Mouse (Mus musculus): ENCODE results near the gene Calr4. TPM values are rescaled to one million over a fixed set of nuclear protein-coding genes. Genes with fewer than 3 reads are reported as not detected.

Gene Calr4
- polyA plus RNA-seq, 1 experiment from 2014 or later = 0.66 TPM

DNA sequence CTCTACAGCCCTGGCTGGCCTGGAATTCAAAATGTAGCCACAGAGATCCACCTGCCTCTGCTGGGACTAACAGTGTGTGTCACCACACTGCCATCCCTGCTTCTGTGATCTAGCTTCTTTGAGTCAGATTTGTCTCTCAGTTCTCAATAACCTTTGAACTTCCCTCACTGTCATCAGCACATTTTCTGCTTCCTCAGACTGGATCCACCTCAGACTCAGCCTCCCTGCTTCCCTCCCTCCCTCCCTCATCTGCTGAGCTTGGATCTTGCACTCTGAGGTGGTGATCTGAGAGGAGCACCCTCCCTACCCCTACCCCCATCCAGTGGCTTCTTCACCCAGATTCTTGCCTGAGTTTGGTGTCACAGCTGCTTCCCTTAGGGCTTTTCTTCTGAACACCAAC lies 23.4 kb downstream of the Calr4 start:
- Histone ChIP-seq H3K9me3 (replicated peaks; ENCODE audit: control insufficient read depth, low read length) (no peaks in the 10 kb centered on the region), H3K36me3 (ENCODE audit: control insufficient read depth, insufficient read depth, low read length) (no peaks in the 10 kb centered on the region), H3K27me3 (replicated peaks; ENCODE audit: control insufficient read depth, insufficient read depth, low read length) (no peaks in the 10 kb centered on the region), H3K27ac (ENCODE audit: low read depth, low read length) (no peak overlapping the region), H3K4me2 (ENCODE audit: low read length) (no peak overlapping the region), H3K9ac (ENCODE audit: low read length) (no peak overlapping the region), H3K4me3 (ENCODE audit: low read depth, low read length) (no peak overlapping the region), H3K4me1 (ENCODE audit: control insufficient read depth, insufficient read depth, low read length) (no peaks in the 10 kb centered on the region)
- ATAC-seq = no peak
- no peak for DNase-seq (ENCODE audit: low spot score)

DNA sequence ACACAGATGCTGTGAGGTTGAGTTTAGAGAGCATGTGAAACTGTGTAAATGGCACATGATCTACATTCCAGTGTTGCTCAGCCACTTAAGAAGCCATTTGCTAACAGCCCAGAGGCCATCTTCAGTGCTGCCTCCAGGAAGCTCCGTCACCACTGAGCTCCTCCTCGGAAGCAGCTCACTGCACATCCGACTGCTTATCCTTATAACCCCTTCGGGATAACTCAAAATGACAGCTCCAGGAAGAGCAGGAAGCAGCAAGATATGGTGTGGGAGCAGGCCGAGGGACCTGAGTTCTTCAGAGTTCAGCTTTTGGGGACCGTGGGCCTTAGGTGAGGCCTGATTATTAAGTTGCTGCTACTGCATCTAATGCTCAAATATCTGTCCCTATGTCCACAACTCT lies 27.8 kb downstream of the Calr4 start:
- ATAC-seq = no peak
- H3K36me3 ChIP-seq (ENCODE audit: control insufficient read depth, insufficient read depth, low read length) = no peaks in the 10 kb centered on the region

DNA sequence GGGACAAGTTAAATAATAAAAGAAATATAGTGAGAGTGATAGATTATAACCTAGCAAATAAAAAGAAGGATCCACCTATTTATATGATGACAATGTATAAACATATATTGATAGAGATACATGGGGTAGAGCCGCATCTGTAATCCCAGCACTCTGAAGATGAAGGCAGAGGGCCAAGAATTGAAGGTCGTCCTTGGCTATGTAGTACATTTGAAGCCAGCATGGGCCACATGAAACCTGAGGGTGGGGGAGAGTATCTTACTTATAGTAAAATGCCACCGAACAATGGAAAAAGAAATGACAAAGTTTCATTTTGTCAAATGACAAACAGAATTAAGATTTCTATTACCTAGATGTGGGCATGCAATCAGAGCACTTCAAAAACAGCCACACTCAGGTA lies 31.8 kb downstream of the Calr4 start:
- WGBS = 94% methylated on average over 3 of the region's 3 CpGs

More for the DNA sequence above, 27.8 kb downstream of the Calr4 start:
- H3K9ac ChIP-seq (ENCODE audit: low read length) = no peak overlapping the region
- DNase-seq (ENCODE audit: low spot score) = no peak
- H3K4me3 ChIP-seq (ENCODE audit: low read depth, low read length) = no peak overlapping the region
- H3K27me3 ChIP-seq (replicated peaks; ENCODE audit: control insufficient read depth, insufficient read depth, low read length) = no peaks in the 10 kb centered on the region
- H3K9me3 ChIP-seq (replicated peaks; ENCODE audit: control insufficient read depth, low read length) = no peaks in the 10 kb centered on the region
- H3K4me2 ChIP-seq (ENCODE audit: low read length) = no peak overlapping the region
- no peaks in the 10 kb centered on the region for H3K4me1 ChIP-seq (ENCODE audit: control insufficient read depth, insufficient read depth, low read length)
- 86% methylated on average over 6 of the region's 6 CpGs for WGBS
- no peak overlapping the region for H3K27ac ChIP-seq (ENCODE audit: low read depth, low read length)

DNA sequence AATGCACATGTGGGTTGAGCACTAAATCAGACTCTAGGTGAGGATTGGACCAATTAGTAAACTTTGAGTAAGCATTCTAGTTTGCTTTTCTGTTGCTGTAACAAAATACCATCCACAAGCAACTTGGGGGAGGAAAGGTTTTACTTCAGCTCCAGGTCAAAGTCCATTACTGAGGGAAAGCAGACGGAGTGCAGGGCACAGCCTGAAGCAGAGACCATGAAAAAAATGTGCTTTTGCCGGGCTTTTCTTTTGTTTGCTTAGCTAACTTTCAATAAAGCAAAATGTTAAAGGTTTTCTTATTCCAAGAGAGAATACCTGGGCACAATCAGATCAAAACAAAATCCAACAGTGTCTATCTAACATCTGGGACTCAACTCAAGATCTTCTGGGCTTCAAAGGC lies 32.5 kb downstream of the Calr4 start:
- Histone ChIP-seq H3K9ac (ENCODE audit: low read length) (no peak overlapping the region), H3K4me2 (ENCODE audit: low read length) (no peak overlapping the region), H3K36me3 (ENCODE audit: control insufficient read depth, insufficient read depth, low read length) (no peaks in the 10 kb centered on the region), H3K9me3 (replicated peaks; ENCODE audit: control insufficient read depth, low read length) (no peaks in the 10 kb centered on the region), H3K27ac (ENCODE audit: low read depth, low read length) (no peak overlapping the region), H3K27me3 (replicated peaks; ENCODE audit: control insufficient read depth, insufficient read depth, low read length) (no peaks in the 10 kb centered on the region), H3K4me1 (ENCODE audit: control insufficient read depth, insufficient read depth, low read length) (no peaks in the 10 kb centered on the region), H3K4me3 (ENCODE audit: low read depth, low read length) (no peak overlapping the region)
- DNase-seq (ENCODE audit: low spot score) (no peak), ATAC-seq (no peak)
- WGBS = 80% methylated on average over 2 of the region's 2 CpGs

More for the DNA sequence above, 31.8 kb downstream of the Calr4 start:
- Histone ChIP-seq H3K4me2 (ENCODE audit: low read length) (no peak overlapping the region), H3K9me3 (replicated peaks; ENCODE audit: control insufficient read depth, low read length) (no peaks in the 10 kb centered on the region), H3K27me3 (replicated peaks; ENCODE audit: control insufficient read depth, insufficient read depth, low read length) (no peaks in the 10 kb centered on the region), H3K9ac (ENCODE audit: low read length) (no peak overlapping the region), H3K4me3 (ENCODE audit: low read depth, low read length) (no peak overlapping the region), H3K4me1 (ENCODE audit: control insufficient read depth, insufficient read depth, low read length) (no peaks in the 10 kb centered on the region), H3K36me3 (ENCODE audit: control insufficient read depth, insufficient read depth, low read length) (no peaks in the 10 kb centered on the region), H3K27ac (ENCODE audit: low read depth, low read length) (no peak overlapping the region)
- DNase-seq (ENCODE audit: low spot score) (no peak), ATAC-seq (no peak)

DNA sequence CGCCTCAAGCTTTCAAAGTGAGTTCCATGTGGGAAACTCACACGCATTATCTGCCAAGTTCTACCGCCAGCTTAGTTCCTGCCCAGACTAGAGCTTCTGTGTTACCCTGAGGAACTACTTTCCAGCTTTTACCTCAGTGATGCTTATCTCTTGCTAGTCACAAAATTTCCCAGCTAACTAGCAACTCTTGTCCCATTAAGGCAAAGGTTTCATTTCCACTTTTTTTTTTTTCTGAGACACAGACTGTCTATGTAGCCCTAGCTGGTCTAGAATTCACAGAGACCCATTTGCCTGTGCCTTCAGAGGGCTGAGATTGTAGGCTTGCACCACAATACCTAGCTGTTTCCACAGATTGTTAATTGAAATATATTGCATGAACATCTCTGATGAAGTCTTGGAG lies 33.2 kb downstream of the Calr4 start:
- no peaks in the 10 kb centered on the region for H3K27me3 ChIP-seq (replicated peaks; ENCODE audit: control insufficient read depth, insufficient read depth, low read length)
- H3K4me3 ChIP-seq (ENCODE audit: low read depth, low read length) = no peak overlapping the region
- no peak overlapping the region for H3K4me2 ChIP-seq (ENCODE audit: low read length)
- no peaks in the 10 kb centered on the region for H3K9me3 ChIP-seq (replicated peaks; ENCODE audit: control insufficient read depth, low read length)
- no peak overlapping the region for H3K9ac ChIP-seq (ENCODE audit: low read length)
- 86% methylated on average over 3 of the region's 3 CpGs for WGBS
- ATAC-seq = no peak
- H3K4me1 ChIP-seq (ENCODE audit: control insufficient read depth, insufficient read depth, low read length) = no peaks in the 10 kb centered on the region
- no peaks in the 10 kb centered on the region for H3K36me3 ChIP-seq (ENCODE audit: control insufficient read depth, insufficient read depth, low read length)
- DNase-seq (ENCODE audit: low spot score) = no peak
- H3K27ac ChIP-seq (ENCODE audit: low read depth, low read length) = no peak overlapping the region

DNA sequence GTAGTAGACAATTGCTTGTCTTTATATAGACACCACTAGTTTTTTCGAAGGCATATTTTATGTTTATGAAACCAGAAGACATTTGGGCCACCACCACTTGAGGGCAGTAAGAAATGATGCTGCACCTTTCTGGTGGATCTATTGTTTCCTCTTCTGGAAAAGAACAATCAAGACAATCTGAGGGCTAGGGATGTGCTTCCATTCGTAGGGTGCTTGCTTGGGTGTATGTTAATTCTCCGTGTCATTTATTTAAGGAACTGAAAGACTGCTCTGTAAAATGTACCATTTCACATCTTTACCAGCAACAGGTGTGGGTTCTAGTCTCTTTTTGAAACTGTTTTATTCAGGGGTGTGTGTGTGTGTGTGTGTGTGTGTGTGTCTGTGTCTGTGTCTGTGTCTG lies 34.6 kb downstream of the Calr4 start:
- Histone ChIP-seq H3K36me3 (ENCODE audit: control insufficient read depth, insufficient read depth, low read length) (no peaks in the 10 kb centered on the region), H3K9me3 (replicated peaks; ENCODE audit: control insufficient read depth, low read length) (no peaks in the 10 kb centered on the region), H3K4me2 (ENCODE audit: low read length) (no peak overlapping the region), H3K4me1 (ENCODE audit: control insufficient read depth, insufficient read depth, low read length) (no peaks in the 10 kb centered on the region), H3K4me3 (ENCODE audit: low read depth, low read length) (no peak overlapping the region), H3K9ac (ENCODE audit: low read length) (no peak overlapping the region), H3K27me3 (replicated peaks; ENCODE audit: control insufficient read depth, insufficient read depth, low read length) (no peaks in the 10 kb centered on the region), H3K27ac (ENCODE audit: low read depth, low read length) (no peak overlapping the region)
- 87% methylated on average over 3 of the region's 3 CpGs for WGBS
- DNase-seq (ENCODE audit: low spot score) (no peak), ATAC-seq (no peak)

DNA sequence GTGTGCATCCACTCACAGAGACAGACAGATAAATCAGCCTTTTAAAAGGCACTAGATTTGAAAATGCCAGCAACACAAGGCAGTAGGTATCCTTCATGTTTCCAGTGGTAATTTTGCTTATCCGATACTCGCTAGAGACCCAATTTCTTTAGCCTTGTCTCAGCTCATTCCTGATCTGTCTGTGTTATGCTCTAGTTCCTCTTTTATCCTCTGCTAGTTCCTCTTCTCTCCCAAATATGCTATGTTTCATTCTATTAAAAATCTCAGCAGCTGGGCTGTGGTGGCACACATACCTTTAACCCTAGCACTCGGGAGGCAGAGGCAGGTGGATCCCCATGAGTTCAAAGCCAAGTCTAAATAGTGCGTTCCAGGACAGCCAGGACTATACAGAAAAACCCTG lies 37.5 kb downstream of the Calr4 start:
- 0 out of 2 replicates have a peak, but pooled peaks cover 5% of the 10 kb centered on the region for H3K4me1 ChIP-seq (ENCODE audit: control insufficient read depth, insufficient read depth, low read length)
- H3K27me3 ChIP-seq (replicated peaks; ENCODE audit: control insufficient read depth, insufficient read depth, low read length) = no peaks in the 10 kb centered on the region
- ATAC-seq (no peak), DNase-seq (ENCODE audit: low spot score) (no peak)
- H3K4me3 ChIP-seq (ENCODE audit: low read depth, low read length) = no peak overlapping the region
- H3K9me3 ChIP-seq (replicated peaks; ENCODE audit: control insufficient read depth, low read length) = no peaks in the 10 kb centered on the region
- 96% methylated on average over 4 of the region's 4 CpGs for WGBS
- H3K9ac ChIP-seq (ENCODE audit: low read length) = no peak overlapping the region
- no peak overlapping the region for H3K4me2 ChIP-seq (ENCODE audit: low read length)
- H3K36me3 ChIP-seq (ENCODE audit: control insufficient read depth, insufficient read depth, low read length) = no peaks in the 10 kb centered on the region
- H3K27ac ChIP-seq (ENCODE audit: low read depth, low read length) = no peak overlapping the region

DNA sequence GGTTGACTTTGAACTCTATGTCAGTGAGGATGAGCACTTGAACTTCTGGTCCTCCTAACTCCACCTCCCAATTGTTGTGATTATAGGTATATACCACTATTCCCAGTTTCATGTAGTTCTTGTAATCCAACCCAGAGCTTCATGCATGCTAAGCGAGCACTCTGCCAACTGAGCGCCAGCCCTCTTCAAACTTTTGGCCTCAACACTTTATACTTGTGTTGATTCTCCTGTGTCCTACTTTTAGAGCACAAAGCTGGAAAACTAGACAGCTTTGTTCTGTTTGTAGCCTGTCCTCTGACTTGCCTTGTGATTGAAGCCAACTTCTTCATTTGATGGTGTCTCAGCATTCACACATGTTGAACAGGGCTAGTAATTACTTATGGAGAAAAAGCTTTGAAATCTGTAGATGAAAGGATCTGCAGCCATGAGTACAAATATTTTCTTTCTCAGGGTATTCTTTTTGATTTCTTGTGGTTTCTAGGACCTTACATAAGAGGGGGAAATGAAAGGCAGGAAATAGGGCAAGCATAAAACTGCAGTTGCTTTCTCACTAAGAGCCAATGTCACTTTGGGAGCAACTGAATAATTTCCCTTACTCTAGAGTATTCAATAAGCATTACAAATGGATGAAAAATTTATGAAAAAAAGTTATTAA lies 39.4 kb downstream of the Calr4 start:
- Histone ChIP-seq H3K4me3 (ENCODE audit: low read depth, low read length) (no peak overlapping the region), H3K9ac (ENCODE audit: low read length) (no peak overlapping the region), H3K36me3 (ENCODE audit: control insufficient read depth, insufficient read depth, low read length) (no peaks in the 10 kb centered on the region), H3K4me1 (ENCODE audit: control insufficient read depth, insufficient read depth, low read length) (0 out of 2 replicates have a peak, but pooled peaks cover 5% of the 10 kb centered on the region), H3K27me3 (replicated peaks; ENCODE audit: control insufficient read depth, insufficient read depth, low read length) (no peaks in the 10 kb centered on the region), H3K4me2 (ENCODE audit: low read length) (no peak overlapping the region), H3K9me3 (replicated peaks; ENCODE audit: control insufficient read depth, low read length) (no peaks in the 10 kb centered on the region), H3K27ac (ENCODE audit: low read depth, low read length) (no peak overlapping the region)
- ATAC-seq (no peak), DNase-seq (ENCODE audit: low spot score) (no peak)
- WGBS = 92% methylated on average over 2 of the region's 2 CpGs

DNA sequence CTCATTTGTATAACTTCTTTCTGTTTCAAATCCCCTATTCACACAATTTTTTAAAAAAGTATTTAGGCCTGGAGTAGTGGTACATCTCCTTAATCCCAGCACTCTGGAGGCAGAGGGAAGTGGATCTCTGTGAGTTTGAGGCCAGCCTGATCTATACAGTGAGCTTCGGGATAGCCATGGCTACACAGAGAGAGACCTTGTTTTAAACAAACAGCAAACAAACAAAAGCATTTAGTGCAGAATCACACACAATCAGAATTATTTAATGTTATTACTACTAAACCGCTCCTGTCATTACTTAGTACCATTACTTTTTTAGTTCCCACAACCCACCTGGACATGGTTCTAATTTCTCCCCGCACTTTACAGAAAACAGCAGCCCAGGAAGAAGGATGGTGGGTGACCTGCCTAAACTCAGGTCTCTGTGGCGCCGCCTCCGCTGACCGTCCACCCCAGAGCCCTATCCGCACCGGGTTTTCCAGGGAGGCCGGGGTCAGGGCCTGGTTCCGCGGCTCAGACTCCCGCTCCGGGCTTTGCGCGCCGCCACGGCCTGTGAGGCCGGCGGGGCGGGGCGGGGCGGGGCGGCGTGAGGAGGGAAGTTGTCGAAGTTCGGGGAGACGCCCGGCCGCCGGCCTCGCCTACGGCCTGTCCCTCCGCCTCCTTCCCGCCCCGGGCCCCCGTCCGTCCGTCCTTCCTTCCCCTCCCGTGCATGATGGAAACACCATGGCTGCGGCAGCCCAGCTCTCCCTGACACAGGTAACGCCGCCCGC lies 45.6 kb downstream of the Calr4 start, which contains the start of gene Eps15:
TSS of gene Eps15 (plus strand) at position 580 of the 770 bp plus-strand sequence.
- Histone ChIP-seq H3K4me3 (ENCODE audit: low read depth, low read length) (peak within 1 kb of the TSS; percentile 77), H3K27ac (ENCODE audit: low read depth, low read length) (no peak within 1 kb of the TSS), H3K9ac (ENCODE audit: low read length) (peak within 1 kb of the TSS; percentile 75), H3K9me3 (replicated peaks; ENCODE audit: control insufficient read depth, low read length) (no peaks in the 10 kb centered on the region), H3K4me1 (ENCODE audit: control insufficient read depth, insufficient read depth, low read length) (no peaks in the 10 kb centered on the region), H3K36me3 (ENCODE audit: control insufficient read depth, insufficient read depth, low read length) (no peaks in the 10 kb centered on the region), H3K27me3 (replicated peaks; ENCODE audit: control insufficient read depth, insufficient read depth, low read length) (no peaks in the 10 kb centered on the region), H3K4me2 (ENCODE audit: low read length) (peak within 1 kb of the TSS; percentile 72)
- peak; percentile 88 for DNase-seq (ENCODE audit: low spot score)
- ATAC-seq = peak; percentile 95
- WGBS = 2% methylated on average over 38 of the region's 44 CpGs

Data from forebrain, embryonic 14.5 days (tissue).